Mouse (Mus musculus) ovary, adult 2 months (tissue): Measurements from ENCODE around the gene Scn4b. TPM values are rescaled to one million over a fixed set of nuclear protein-coding genes. Genes with fewer than 3 reads are reported as not detected.

Experiments
- polyA plus RNA-seq: library from polyadenylated mRNA; depleted of rRNA; stranded (reverse); fragments of >200 nt; gene quantifications from 2 replicates; pipeline ENCODE4 v1.2.3, GENCODE M21; 2012; rRNA removed

Scn4b gene
- 0.23 and 0.28 TPM in 2 replicates for polyA plus RNA-seq

DNA sequence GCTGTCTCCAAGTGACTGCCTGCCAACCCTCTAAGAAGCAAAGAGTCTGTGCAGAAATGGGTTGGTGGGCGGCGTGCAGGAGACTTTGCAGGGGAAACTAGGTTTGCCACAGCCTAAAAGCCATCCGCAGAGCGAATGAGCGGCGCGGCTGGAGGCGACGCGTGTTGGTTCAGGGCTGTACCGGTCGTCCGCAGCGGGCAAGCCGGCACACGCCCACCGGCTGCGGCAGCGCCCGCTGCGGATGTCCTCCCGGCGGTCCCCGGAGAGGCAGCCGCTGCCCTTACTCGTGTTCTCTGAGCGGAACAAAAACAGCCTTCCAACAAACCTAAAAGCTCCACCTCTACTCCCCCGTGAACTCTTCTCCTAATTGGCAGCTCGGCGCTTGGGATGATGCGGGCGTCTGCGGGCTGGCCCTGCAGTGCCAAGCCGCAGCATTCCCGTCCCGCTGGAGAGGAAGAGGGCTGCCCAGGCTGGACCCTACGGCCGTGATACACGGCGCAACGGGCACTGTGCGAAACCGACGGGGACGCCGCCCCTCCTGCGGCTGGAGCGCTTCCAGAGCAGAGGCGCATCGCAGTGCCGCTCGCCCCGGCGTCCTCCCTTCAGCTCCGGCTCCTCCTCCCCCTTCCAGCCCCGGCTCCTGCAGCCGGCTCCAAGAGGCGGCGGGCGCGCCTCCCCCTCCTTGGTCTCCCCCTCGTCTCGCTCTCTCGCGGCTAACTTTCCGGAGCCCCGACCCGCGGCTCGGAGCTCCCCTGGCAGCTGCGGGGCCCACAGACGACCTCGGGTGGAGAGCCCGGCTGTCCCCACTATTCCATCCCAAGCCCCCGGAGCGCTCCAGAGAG, at the start of gene Scn4b:
Gene Scn4b (plus strand): TSS at position 205 of the 842 bp plus-strand sequence.

DNA sequence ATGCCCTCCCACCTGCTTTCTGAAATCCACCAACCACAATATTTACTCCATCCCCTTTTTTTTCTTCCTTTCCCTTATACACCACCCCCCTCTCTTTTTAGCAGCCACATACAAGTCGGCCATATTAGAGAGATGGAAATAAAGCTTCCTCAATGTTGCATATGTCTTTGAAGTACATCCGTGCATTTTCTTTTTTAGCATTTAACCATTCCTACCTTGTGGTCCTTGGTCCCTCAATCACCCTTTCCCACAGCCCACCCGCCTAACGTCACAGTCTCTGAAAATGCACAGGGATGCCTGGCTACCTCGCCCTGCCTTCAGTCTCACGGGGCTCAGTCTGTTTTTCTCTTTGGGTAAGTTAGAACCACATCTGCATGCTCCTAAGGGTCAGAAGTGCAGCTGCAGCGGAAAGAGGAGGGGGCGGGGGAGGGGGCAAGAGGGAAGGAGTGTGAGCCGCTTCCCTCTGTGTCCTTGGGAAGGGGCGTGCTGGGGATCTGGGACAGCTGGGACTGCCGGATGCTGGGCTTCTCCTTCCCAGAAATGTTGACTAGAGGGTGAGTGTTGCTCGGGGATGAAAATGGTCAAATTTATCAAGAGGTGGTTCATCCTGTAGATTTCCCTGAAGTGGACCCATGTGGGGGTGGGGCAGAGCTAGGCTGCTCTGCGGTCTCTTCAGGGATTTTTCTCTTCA, 20.3 kb upstream of the Scn4b start, which contains the start of gene Scn2b:
Gene Scn2b (plus strand): TSS at position 42 of the 691 bp plus-strand sequence.

DNA sequence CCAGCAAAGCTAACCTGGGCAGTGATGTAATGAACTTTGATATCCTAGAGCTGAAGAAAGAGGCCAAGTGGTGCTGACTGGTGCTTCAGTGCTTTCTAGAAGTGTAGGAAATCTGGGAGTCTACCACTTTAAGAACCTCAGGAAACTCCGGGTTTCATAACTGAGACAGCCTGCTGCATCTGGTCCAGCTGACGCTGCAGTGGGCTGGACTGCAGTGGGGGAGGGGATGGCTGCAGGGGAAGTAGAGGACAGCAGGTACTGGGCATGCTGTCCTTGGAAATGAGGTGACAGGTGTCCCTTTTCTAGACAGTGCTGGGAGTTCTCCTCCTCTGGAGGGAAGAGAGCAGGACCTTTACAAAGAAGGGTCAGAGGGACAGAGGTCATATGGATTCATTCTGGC, 43.6 kb downstream of the Scn4b start, which contains the start of gene BC049352:
Gene BC049352 (plus strand): TSS at position 238 of the 400 bp plus-strand sequence.

Other genes starting within 250 kb of the Scn4b start
- gene Atp5l, start 217.7 kb upstream of the Scn4b start, polyA plus RNA-seq: 73.7 and 74.6 TPM in 2 replicates
- 5.5 and 8.3 TPM in 2 replicates for gene Ube4a, start 172.8 kb upstream of the Scn4b start, polyA plus RNA-seq
- gene Cd3g, start 158.0 kb upstream of the Scn4b start, polyA plus RNA-seq: 0.16 and 0.18 TPM in 2 replicates
- gene Cd3d, start 156.6 kb upstream of the Scn4b start, polyA plus RNA-seq: 0.24 TPM in 2 replicates
- 0.26 and 0.58 TPM in 2 replicates for gene Cd3e, start 128.8 kb upstream of the Scn4b start, polyA plus RNA-seq
- gene Mpzl2, start 98.6 kb upstream of the Scn4b start, polyA plus RNA-seq: 2.3 and 2.8 TPM in 2 replicates
- gene Mpzl3, start 83.2 kb upstream of the Scn4b start, polyA plus RNA-seq: 2.0 and 5.0 TPM in 2 replicates
- 0.25 and 0.35 TPM in 2 replicates for gene Jaml, start 59.2 kb upstream of the Scn4b start, polyA plus RNA-seq
- gene Scn2b, start 20.6 kb upstream of the Scn4b start, polyA plus RNA-seq: 1.3 TPM in 2 replicates
- gene BC049352, start 43.6 kb downstream of the Scn4b start, polyA plus RNA-seq: 0.07 and 0.15 TPM in 2 replicates
- 4.4 and 6.9 TPM in 2 replicates for gene Tmprss4, start 65.7 kb downstream of the Scn4b start, polyA plus RNA-seq
- 5.2 and 5.9 TPM in 2 replicates for gene Il10ra, start 130.8 kb downstream of the Scn4b start, polyA plus RNA-seq
- gene Tmprss13, start 180.7 kb downstream of the Scn4b start, polyA plus RNA-seq: 4.9 and 6.9 TPM in 2 replicates
- gene Fxyd6, start 231.8 kb downstream of the Scn4b start, polyA plus RNA-seq: 88.4 and 105 TPM in 2 replicates